Mouse (Mus musculus) left cerebral cortex, postnatal 10 days (tissue): ENCODE data around the gene 9130213A22Rik. TPM values are rescaled to one million over a fixed set of nuclear protein-coding genes. Genes with fewer than 3 reads are reported as not detected.
A peak's percentile ranks its signal among the peaks of the same experiment; 100 is the strongest.

Source experiments
- DNase-seq, 2 experiments: peaks; one replicate each; pipeline ENCODE4 v3.0.0; 2021 to 2022; ENCODE audit warnings: low spot score in 2 of 2, mixed read lengths in 1 of 2; ENCODE audit errors: extremely low spot score in 1 of 2
- intact Hi-C: fragments of 180-260 bp; cut with DNase I; formaldehyde crosslinking; loops from one replicate; pipeline ENCODE4 v1.15.1; 2025
- total RNA-seq, 2 experiments: library from RNA; stranded (reverse); gene quantifications; 2 replicates each; pipeline ENCODE4 v1.2.3; 2021

Gene 9130213A22Rik
- total RNA-seq, 2 experiments from 2014 or later: 0.51 to 0.64 TPM

GRCm38 (mm10) chr11:69110319-69111046, 11.9 kb downstream of the 9130213A22Rik start:
- intact Hi-C loops: no loop called here
- DNase-seq: peak; percentile 88 to 92

- intact Hi-C loops: no loop called here
- no peak for DNase-seq
Observed at GRCm38 (mm10) chr11:69109032-69109900, 13.1 kb downstream of the 9130213A22Rik start.

GRCm38 (mm10) chr11:69108223-69108622, 14.2 kb downstream of the 9130213A22Rik start:
- intact Hi-C loops: no loop called here
- no peak for DNase-seq

- intact Hi-C loops: no loop called here
- no peak for DNase-seq
Observed at GRCm38 (mm10) chr11:69107676-69108075, 14.7 kb downstream of the 9130213A22Rik start.

- intact Hi-C loops: no loop called here
- no peak for DNase-seq
Observed at GRCm38 (mm10) chr11:69106842-69107241, 15.5 kb downstream of the 9130213A22Rik start.

- no peak for DNase-seq
- intact Hi-C loops: no loop called here
Observed at GRCm38 (mm10) chr11:69106299-69106698, 16.1 kb downstream of the 9130213A22Rik start.

- DNase-seq: no peak
- intact Hi-C loops: no loop called here
Observed at GRCm38 (mm10) chr11:69105796-69106195, 16.6 kb downstream of the 9130213A22Rik start.

GRCm38 (mm10) chr11:69105227-69105626, 17.2 kb downstream of the 9130213A22Rik start:
- intact Hi-C loops: no loop called here
- DNase-seq: no peak

- no peak for DNase-seq
- intact Hi-C loops: no loop called here
Observed at GRCm38 (mm10) chr11:69104487-69104886, 17.9 kb downstream of the 9130213A22Rik start.

- intact Hi-C loops: no loop called here
- no peak for DNase-seq
Observed at GRCm38 (mm10) chr11:69103531-69104435, 18.6 kb downstream of the 9130213A22Rik start.

- intact Hi-C loops: no loop called here
- DNase-seq: no peak
Observed at GRCm38 (mm10) chr11:69103121-69103520, 19.3 kb downstream of the 9130213A22Rik start.

- DNase-seq: no peak
- intact Hi-C loops: no loop called here
Observed at GRCm38 (mm10) chr11:69102403-69102725, 20.0 kb downstream of the 9130213A22Rik start.

- intact Hi-C loops: no loop called here
- DNase-seq: no peak
Observed at GRCm38 (mm10) chr11:69101604-69102402, 20.6 kb downstream of the 9130213A22Rik start.

- no peak for DNase-seq
- intact Hi-C loops: no loop called here
Observed at GRCm38 (mm10) chr11:69100639-69101360, 21.6 kb downstream of the 9130213A22Rik start.

- intact Hi-C loops: loop anchor here (10.0 kb wide), 1 partner anchor 315 kb away; the partner anchor contains the start of gene Kdm6b
- peak; percentile 86 to 97 for DNase-seq
Observed at GRCm38 (mm10) chr11:69099915-69100345, 22.5 kb downstream of the 9130213A22Rik start.

- DNase-seq: peak in 1 of 2 experiments; percentile 91
- intact Hi-C loops: loop anchor here (10.0 kb wide), 1 partner anchor 315 kb away; the partner anchor contains the start of gene Kdm6b
Observed at GRCm38 (mm10) chr11:69099177-69099914, 23.0 kb downstream of the 9130213A22Rik start.

GRCm38 (mm10) chr11:69098762-69099091, 23.7 kb downstream of the 9130213A22Rik start:
- peak; percentile 93 to 98 for DNase-seq
- intact Hi-C loops: loop anchor here (10.0 kb wide), 1 partner anchor 316 kb away; the partner anchor contains the start of gene Kdm6b
